Mouse (Mus musculus): ENCODE measurements around the gene Pax6. TPM values are rescaled to one million over a fixed set of nuclear protein-coding genes. Genes with fewer than 3 reads are reported as not detected.

The Pax6 gene
- polyA plus RNA-seq, 1 experiment: not detected

GRCm38 (mm10) chr2:105689304-105689770 lies 20.6 kb downstream of the Pax6 start:
- no peaks in the 10 kb centered on the region for H3K4me1 ChIP-seq (ENCODE audit: control insufficient read depth, insufficient read depth, low read length)
- TF ChIP-seq CTCF (IDR thresholded peaks at IDR 0.05; ENCODE audit: control insufficient read depth, insufficient read depth, low read length) (no peak), POLR2A (IDR thresholded peaks at IDR 0.05; ENCODE audit: borderline replicate concordance, control insufficient read depth, low read depth, low read length) (no peak)
- H3K4me3 ChIP-seq (replicated peaks; ENCODE audit: control insufficient read depth, low read depth, low read length): no peak overlapping the region
- WGBS: 3% methylated on average over 15 of the region's 15 CpGs
- H3K27ac ChIP-seq (ENCODE audit: control insufficient read depth, insufficient read depth, low read depth, low read length, poor library complexity): no peak overlapping the region

GRCm38 (mm10) chr2:105689771-105690639 lies 21.3 kb downstream of the Pax6 start:
- Histone ChIP-seq H3K27ac (ENCODE audit: control insufficient read depth, insufficient read depth, low read depth, low read length, poor library complexity) (no peak overlapping the region), H3K4me1 (ENCODE audit: control insufficient read depth, insufficient read depth, low read length) (no peaks in the 10 kb centered on the region), H3K4me3 (replicated peaks; ENCODE audit: control insufficient read depth, low read depth, low read length) (no peak overlapping the region)
- TF ChIP-seq CTCF (IDR thresholded peaks at IDR 0.05; ENCODE audit: control insufficient read depth, insufficient read depth, low read length) (no peak), POLR2A (IDR thresholded peaks at IDR 0.05; ENCODE audit: borderline replicate concordance, control insufficient read depth, low read depth, low read length) (no peak)
- WGBS: 14% methylated on average over 28 of the region's 28 CpGs

- H3K4me3 ChIP-seq (replicated peaks; ENCODE audit: control insufficient read depth, low read depth, low read length): no peak overlapping the region
- 18% methylated on average over 10 of the region's 10 CpGs for WGBS
- TF ChIP-seq POLR2A (IDR thresholded peaks at IDR 0.05; ENCODE audit: borderline replicate concordance, control insufficient read depth, low read depth, low read length) (no peak), CTCF (IDR thresholded peaks at IDR 0.05; ENCODE audit: control insufficient read depth, insufficient read depth, low read length) (no peak)
- H3K27ac ChIP-seq (ENCODE audit: control insufficient read depth, insufficient read depth, low read depth, low read length, poor library complexity): no peak overlapping the region
- no peaks in the 10 kb centered on the region for H3K4me1 ChIP-seq (ENCODE audit: control insufficient read depth, insufficient read depth, low read length)
These were observed 22.6 kb downstream of the Pax6 start for GRCm38 (mm10) chr2:105691296-105691695.

- H3K27ac ChIP-seq (ENCODE audit: control insufficient read depth, insufficient read depth, low read depth, low read length, poor library complexity): no peak overlapping the region
- no peaks in the 10 kb centered on the region for H3K4me1 ChIP-seq (ENCODE audit: control insufficient read depth, insufficient read depth, low read length)
- TF ChIP-seq CTCF (IDR thresholded peaks at IDR 0.05; ENCODE audit: control insufficient read depth, insufficient read depth, low read length): no peak
- no peak for TF ChIP-seq POLR2A (IDR thresholded peaks at IDR 0.05; ENCODE audit: borderline replicate concordance, control insufficient read depth, low read depth, low read length)
- 91% methylated on average over 5 of the region's 5 CpGs for WGBS
- H3K4me3 ChIP-seq (replicated peaks; ENCODE audit: control insufficient read depth, low read depth, low read length): no peak overlapping the region
These were observed 29.0 kb downstream of the Pax6 start for GRCm38 (mm10) chr2:105697741-105698140.

GRCm38 (mm10) chr2:105698631-105699030 lies 29.9 kb downstream of the Pax6 start:
- no peak overlapping the region for H3K4me3 ChIP-seq (replicated peaks; ENCODE audit: control insufficient read depth, low read depth, low read length)
- H3K27ac ChIP-seq (ENCODE audit: control insufficient read depth, insufficient read depth, low read depth, low read length, poor library complexity): no peak overlapping the region
- H3K4me1 ChIP-seq (ENCODE audit: control insufficient read depth, insufficient read depth, low read length): no peaks in the 10 kb centered on the region
- TF ChIP-seq POLR2A (IDR thresholded peaks at IDR 0.05; ENCODE audit: borderline replicate concordance, control insufficient read depth, low read depth, low read length): no peak
- TF ChIP-seq CTCF (IDR thresholded peaks at IDR 0.05; ENCODE audit: control insufficient read depth, insufficient read depth, low read length): no peak
- 86% methylated on average over 2 of the region's 2 CpGs for WGBS

- TF ChIP-seq CTCF (IDR thresholded peaks at IDR 0.05; ENCODE audit: control insufficient read depth, insufficient read depth, low read length): no peak
- no peak for TF ChIP-seq POLR2A (IDR thresholded peaks at IDR 0.05; ENCODE audit: borderline replicate concordance, control insufficient read depth, low read depth, low read length)
- no peak overlapping the region for H3K27ac ChIP-seq (ENCODE audit: control insufficient read depth, insufficient read depth, low read depth, low read length, poor library complexity)
- H3K4me1 ChIP-seq (ENCODE audit: control insufficient read depth, insufficient read depth, low read length): no peaks in the 10 kb centered on the region
- H3K4me3 ChIP-seq (replicated peaks; ENCODE audit: control insufficient read depth, low read depth, low read length): no peak overlapping the region
- 86% methylated on average over 4 of the region's 4 CpGs for WGBS
These were observed 33.1 kb downstream of the Pax6 start for GRCm38 (mm10) chr2:105701781-105702180.

- TF ChIP-seq CTCF (IDR thresholded peaks at IDR 0.05; ENCODE audit: control insufficient read depth, insufficient read depth, low read length) (no peak), POLR2A (IDR thresholded peaks at IDR 0.05; ENCODE audit: borderline replicate concordance, control insufficient read depth, low read depth, low read length) (no peak)
- 94% methylated on average over 10 of the region's 10 CpGs for WGBS
These were observed 33.9 kb downstream of the Pax6 start for GRCm38 (mm10) chr2:105702586-105702985.

GRCm38 (mm10) chr2:105705320-105705719 lies 36.6 kb downstream of the Pax6 start:
- TF ChIP-seq POLR2A (IDR thresholded peaks at IDR 0.05; ENCODE audit: borderline replicate concordance, control insufficient read depth, low read depth, low read length) (no peak), CTCF (IDR thresholded peaks at IDR 0.05; ENCODE audit: control insufficient read depth, insufficient read depth, low read length) (no peak)
- no peak overlapping the region for H3K27ac ChIP-seq (ENCODE audit: control insufficient read depth, insufficient read depth, low read depth, low read length, poor library complexity)
- 86% methylated on average over 2 of the region's 2 CpGs for WGBS
- no peaks in the 10 kb centered on the region for H3K4me1 ChIP-seq (ENCODE audit: control insufficient read depth, insufficient read depth, low read length)
- no peak overlapping the region for H3K4me3 ChIP-seq (replicated peaks; ENCODE audit: control insufficient read depth, low read depth, low read length)

More at GRCm38 (mm10) chr2:105702586-105702985, 33.9 kb downstream of the Pax6 start:
- H3K27ac ChIP-seq (ENCODE audit: control insufficient read depth, insufficient read depth, low read depth, low read length, poor library complexity): no peak overlapping the region
- H3K4me3 ChIP-seq (replicated peaks; ENCODE audit: control insufficient read depth, low read depth, low read length): no peak overlapping the region
- no peaks in the 10 kb centered on the region for H3K4me1 ChIP-seq (ENCODE audit: control insufficient read depth, insufficient read depth, low read length)
